Mouse (Mus musculus) frontal cortex, postnatal 10 days (tissue): ENCODE results near the gene Wrap73.
A peak's percentile ranks its signal among the peaks of the same experiment; 100 is the strongest.

Source experiments
- DNase-seq, 2 experiments: peaks; one replicate each; pipeline ENCODE4 v3.0.0; 2022; ENCODE audit warnings: low spot score in 2 of 2, mixed read lengths in 1 of 2

Wrap73 gene

GRCm38 (mm10) chr4:154139671-154140181 is 2.4 kb upstream of the Wrap73 start:
- DNase-seq = no peak

DNA sequence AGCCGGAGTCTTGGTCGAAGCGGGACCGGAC is 2.2 kb upstream of the Wrap73 start, which contains the start of gene Trp73:
TSS of gene Trp73 (minus strand) at position 27 of the 31 bp plus-strand sequence.
- DNase-seq = no peak

DNA sequence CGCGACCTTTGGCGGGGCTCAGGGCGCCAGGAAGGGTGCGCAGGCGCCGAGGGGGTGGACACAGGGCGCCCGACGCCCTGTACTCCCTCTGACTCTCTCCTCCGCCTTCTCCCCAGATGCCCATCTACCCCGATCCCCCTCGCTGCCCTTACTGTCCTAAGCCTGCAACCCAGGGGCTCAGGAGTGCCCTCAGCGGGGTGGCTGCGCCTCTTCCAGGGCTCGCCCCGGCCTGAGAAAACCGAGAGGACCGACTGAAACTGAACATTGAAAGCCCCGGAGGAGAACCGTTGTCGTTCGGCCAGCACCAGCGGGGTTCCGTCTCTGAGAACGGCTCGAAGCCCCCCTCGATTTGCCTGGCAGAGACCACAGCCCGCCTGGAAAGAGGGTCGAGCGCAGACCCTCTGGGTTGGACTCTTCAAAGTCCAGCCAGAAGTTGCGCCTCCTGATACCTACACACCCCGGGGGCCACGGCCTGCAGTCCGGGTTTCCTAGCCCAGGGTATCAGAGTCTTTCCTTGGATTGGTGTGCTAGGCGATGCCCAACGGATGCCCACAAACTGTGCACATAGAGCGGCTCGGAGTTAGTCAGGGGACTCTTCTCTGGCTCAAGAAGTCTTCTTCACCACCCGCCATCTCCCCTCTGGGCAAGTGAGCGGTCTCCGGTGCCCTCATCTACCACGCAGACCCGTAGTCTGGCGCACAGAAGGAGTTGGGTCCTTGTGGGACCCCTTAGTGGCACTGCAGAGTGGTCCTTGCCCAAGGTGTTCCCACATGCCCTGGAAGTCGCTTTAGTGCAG is 1.8 kb upstream of the Wrap73 start:
- DNase-seq = no peak

DNA sequence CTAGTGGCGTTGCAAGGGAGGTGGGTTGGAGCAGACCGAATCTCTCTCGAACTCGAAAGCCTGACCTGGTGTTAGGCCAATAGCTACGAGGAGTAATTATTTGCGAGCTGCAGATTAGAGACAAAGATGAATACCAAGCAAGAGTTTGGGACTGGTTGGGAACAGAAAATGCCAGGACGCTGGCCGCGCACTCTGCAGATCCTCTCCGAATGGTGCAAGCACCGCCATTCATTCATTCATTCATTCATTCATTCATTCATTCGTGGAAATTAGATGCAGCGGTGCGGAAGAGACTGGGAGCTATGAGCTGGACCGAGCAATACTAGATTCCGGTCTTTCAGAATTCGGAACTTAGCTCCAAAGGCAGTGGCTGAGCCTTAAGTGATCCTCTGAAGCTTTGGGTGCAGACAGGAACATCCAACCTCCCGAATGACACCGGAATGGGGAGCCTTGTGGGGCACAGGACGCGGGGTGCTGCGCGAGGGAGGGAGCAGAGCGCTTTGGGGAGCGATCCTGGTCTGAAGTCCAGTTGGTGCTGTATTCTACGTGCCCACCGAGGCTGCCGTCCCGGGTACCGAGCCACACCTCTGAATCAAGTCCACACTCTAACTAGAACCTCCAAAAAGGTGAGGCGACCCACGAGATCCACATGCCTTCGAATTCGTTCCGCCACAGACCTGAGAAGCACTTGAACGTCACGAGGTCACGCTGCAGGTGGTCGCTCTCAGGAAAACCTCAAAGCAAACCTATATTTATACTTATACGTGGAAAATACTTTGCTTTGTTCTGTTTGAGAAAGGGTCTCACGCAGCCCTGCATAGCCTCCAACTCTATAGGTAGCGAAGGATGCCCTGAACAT is 934 bp upstream of the Wrap73 start:
- no peak for DNase-seq

GRCm38 (mm10) chr4:154144712-154145111 is 2.5 kb downstream of the Wrap73 start:
- no peak for DNase-seq

GRCm38 (mm10) chr4:154146342-154146741 is 4.2 kb downstream of the Wrap73 start:
- DNase-seq = no peak

DNA sequence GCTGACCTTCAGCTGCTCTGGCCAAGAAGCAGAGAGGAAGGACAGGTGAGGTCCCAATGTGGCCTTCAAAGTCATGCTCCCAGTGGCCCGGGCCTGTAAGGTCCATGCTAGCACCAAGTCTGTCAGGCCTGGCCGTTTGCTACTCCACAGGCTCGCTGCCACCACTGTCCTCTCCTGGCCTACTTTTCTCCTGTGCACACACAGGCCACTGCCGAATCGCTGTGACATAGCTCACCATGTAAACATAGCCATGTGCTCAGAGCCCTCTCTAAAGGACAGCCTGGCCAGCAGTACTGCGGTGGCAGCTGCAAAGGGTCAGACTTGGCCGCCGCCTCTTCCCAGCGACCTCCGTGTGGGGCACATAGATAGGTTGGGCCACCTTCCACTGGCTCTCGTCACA is 11.9 kb downstream of the Wrap73 start:
- DNase-seq = no peak

- no peak for DNase-seq
Observed at GRCm38 (mm10) chr4:154156050-154156449, 13.9 kb downstream of the Wrap73 start.

- no peak for DNase-seq
Observed at GRCm38 (mm10) chr4:154157970-154158662, 15.9 kb downstream of the Wrap73 start.

DNA sequence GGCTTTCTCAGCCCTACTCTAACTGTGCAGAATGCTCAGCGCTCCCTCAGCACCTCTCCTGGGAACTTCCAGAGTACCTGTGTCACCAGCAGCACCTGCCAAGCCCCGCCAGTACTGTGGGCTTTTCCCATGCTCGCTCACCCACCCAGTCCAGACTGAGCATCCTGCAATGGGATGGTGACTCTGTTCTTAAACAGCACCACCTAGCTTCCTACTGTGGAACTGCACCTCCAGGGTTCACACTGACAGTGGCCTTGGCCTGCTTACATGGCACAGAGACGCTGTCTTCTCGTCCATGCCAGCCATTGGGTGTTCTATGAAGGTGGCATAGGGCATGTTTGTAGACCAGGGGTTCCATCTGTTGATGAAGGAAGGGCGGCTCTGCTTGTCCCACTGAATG is 16.8 kb downstream of the Wrap73 start:
- DNase-seq = peak; percentile 58 to 80

- no peak for DNase-seq
Observed at GRCm38 (mm10) chr4:154159961-154160537, 17.9 kb downstream of the Wrap73 start.

- peak; percentile 92 to 96 for DNase-seq
Observed at GRCm38 (mm10) chr4:154160538-154161390, 18.6 kb downstream of the Wrap73 start, which contains the start of gene Tprgl. TSS of gene Tprgl (minus strand) at chr4:154160666.

DNA sequence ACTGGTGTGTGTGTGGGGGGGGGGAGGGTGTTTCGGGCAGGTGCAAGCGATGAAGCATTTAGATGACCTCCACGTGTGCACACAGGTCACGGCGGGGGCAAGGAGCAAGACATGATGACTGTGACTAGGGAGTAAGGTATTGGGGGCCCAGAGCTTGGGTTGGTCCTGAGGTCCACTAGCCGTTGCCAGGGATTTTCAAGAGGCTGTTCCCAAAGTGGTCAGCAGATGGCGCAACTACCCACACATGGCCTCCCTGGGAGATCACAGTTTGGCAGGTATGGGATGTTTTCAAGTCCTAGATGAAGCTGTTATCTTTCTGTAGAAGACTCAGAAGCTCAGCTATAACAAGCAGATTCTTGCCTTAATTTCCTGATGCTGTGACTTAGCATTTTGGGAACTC is 21.1 kb downstream of the Wrap73 start:
- DNase-seq = peak in 1 of 2 experiments; percentile 65

- DNase-seq = no peak
Observed at GRCm38 (mm10) chr4:154167053-154167452, 24.9 kb downstream of the Wrap73 start.

- no peak for DNase-seq
Observed at GRCm38 (mm10) chr4:154170021-154170420, 27.8 kb downstream of the Wrap73 start.

- no peak for DNase-seq
Observed at GRCm38 (mm10) chr4:154170506-154171150, 28.5 kb downstream of the Wrap73 start, which contains the start of gene Megf6. TSS of gene Megf6 (plus strand) at chr4:154170730.

GRCm38 (mm10) chr4:154171151-154171930 is 29.2 kb downstream of the Wrap73 start:
- no peak for DNase-seq

GRCm38 (mm10) chr4:154171931-154172604 is 29.9 kb downstream of the Wrap73 start:
- no peak for DNase-seq

DNA sequence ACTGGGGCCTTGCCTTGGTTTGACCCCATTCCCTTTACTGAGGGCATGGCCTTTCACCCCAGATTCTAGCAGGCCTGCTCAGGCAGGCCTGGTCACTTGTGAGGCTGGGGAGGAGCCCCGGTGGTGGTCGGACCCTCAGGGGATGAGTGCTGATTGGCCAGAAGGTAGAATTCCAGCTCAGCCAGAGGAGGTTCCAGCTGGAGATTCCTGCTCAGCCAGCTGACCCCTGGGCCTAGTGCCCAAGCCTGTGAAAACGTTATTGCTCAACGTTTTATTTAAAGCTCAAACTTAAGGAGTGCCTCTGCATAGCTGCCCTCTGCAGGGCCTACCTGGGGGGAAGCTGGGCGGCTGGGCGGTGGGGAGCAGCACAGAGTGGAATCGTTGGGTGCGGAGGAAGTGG is 35.1 kb downstream of the Wrap73 start:
- no peak for DNase-seq
